Comparison of ENCODE assay signal across 16 mouse cellular contexts in genomic region chr1:151074508-151075314, GRCm38 (mm10).
DNase-seq lines count a peak whose midpoint lies in the region; ATAC-seq lines count a peak whose summit lies in the region.
"Had no signal": no experiment of that assay in that cellular context is flagged by ENCODE, and none has a peak within 500 bp of the region (broad histone marks: within the 10 kb centered on the region; RNA-seq: fewer than 3 reads in every experiment).

No protein-coding gene starts in this region.

- peak overlapping the region; percentile 21; the same call in 1 of the 2 replicates for H3K4me3 ChIP-seq in macrophage (ENCODE audit: inconsistent target)
- no peak overlapping the region for H3K4me3 ChIP-seq in hindbrain, embryonic 16.5 days (ENCODE audit: low read length)
- H3K4me3 ChIP-seq: forebrain, embryonic 15.5 days had no signal

- no peaks in the 10 kb centered on the region for H3K4me1 ChIP-seq in hindbrain, embryonic 16.5 days (ENCODE audit: control insufficient read depth, insufficient read depth, low read depth, low read length)

- no peaks in the 10 kb centered on the region for H3K9me3 ChIP-seq in hindbrain, embryonic 16.5 days (ENCODE audit: control insufficient read depth, low read length)
- H3K9me3 ChIP-seq: forebrain, embryonic 15.5 days had no signal

- 0 out of 2 replicates have a peak overlapping the region, but pooled peaks have one; percentile 5 for H3K27ac ChIP-seq in macrophage
- no peak overlapping the region for H3K27ac ChIP-seq in hindbrain, embryonic 16.5 days (ENCODE audit: low read depth, low read length)
- H3K27ac ChIP-seq: forebrain, embryonic 15.5 days had no signal

- no peaks in the 10 kb centered on the region for H3K79me2 ChIP-seq in macrophage (ENCODE audit: inconsistent target)

- H3K27me3 ChIP-seq in hindbrain, embryonic 16.5 days (replicated peaks; ENCODE audit: control insufficient read depth, insufficient read depth, low read length) = no peaks in the 10 kb centered on the region
- H3K27me3 ChIP-seq: forebrain, embryonic 15.5 days had no signal

- DNase-seq in 416B (ENCODE audit: low read depth) = peak; percentile 33
- peak; percentile 51 to 53 for DNase-seq in B cell, adult 2 months
- no peak for DNase-seq in kidney, adult 8-10 months
- no peak for DNase-seq in ovary, postnatal 14 days (ENCODE audit: low spot score)
- no peak for DNase-seq in adrenal gland, postnatal 4 days (ENCODE audit: low spot score in 2 of 2)
- DNase-seq: adrenal gland, adult 2 months; gastrocnemius, postnatal 25 days; heart, postnatal 36 days; kidney, adult 18-20 months; layer of hippocampus, adult 9-11 months; left cerebral cortex, postnatal 4 days; lung, postnatal 14 days had no signal

- no peak overlapping the region for H3K4me2 ChIP-seq in hindbrain, embryonic 16.5 days (ENCODE audit: low read length)
- H3K4me2 ChIP-seq: forebrain, embryonic 15.5 days had no signal

- WGBS in macrophage (ENCODE audit: missing documents) = 4% methylated on average over 16 of the region's 16 CpGs
- WGBS in hindbrain, embryonic 16.5 days = 88% methylated on average over 16 of the region's 16 CpGs

- H3K9ac ChIP-seq in hindbrain, embryonic 16.5 days (ENCODE audit: low read depth, low read length) = no peak overlapping the region
- H3K9ac ChIP-seq: forebrain, embryonic 15.5 days had no signal

- no peaks in the 10 kb centered on the region for H3K36me3 ChIP-seq in macrophage (ENCODE audit: inconsistent target)
- no peaks in the 10 kb centered on the region for H3K36me3 ChIP-seq in hindbrain, embryonic 16.5 days (ENCODE audit: control insufficient read depth, insufficient read depth, low read length)
- H3K36me3 ChIP-seq: forebrain, embryonic 15.5 days had no signal

- peak; percentile 84 for ATAC-seq in common myeloid progenitor, adult 5-6 weeks (replicated peaks; ENCODE audit: low read depth, poor library complexity, severe bottlenecking)
- no peak for ATAC-seq in hindbrain, embryonic 16.5 days
- ATAC-seq: forebrain, embryonic 15.5 days had no signal

Comparison
In these comparisons a context has a peak if more than half of its experiments do, and no peak if none do; other contexts are left out.
1. DNase-seq: peak in 416B (single experiment) and B cell, adult 2 months (2 of 2); none in kidney, adult 8-10 months (0 of 2), ovary, postnatal 14 days (single experiment) and adrenal gland, postnatal 4 days (0 of 2).